Mouse (Mus musculus): ENCODE measurements around the gene AC192777.2. TPM values are rescaled to one million over a fixed set of nuclear protein-coding genes. Genes with fewer than 3 reads are reported as not detected.
"Not testable (repeated sequence)": the region's sequence is repeated elsewhere in the genome, so short reads cannot be mapped to it uniquely, and the experiment has no call there.

The AC192777.2 gene
- polyA plus RNA-seq (2016; fragmentation: Nextera tagmentation; extraction: Ambion mirVana): not detected in 2 replicates

- H3K9ac ChIP-seq; H3K4me1 ChIP-seq (replicated peaks); H3K27ac ChIP-seq (ENCODE audit: poor library complexity, severe bottlenecking); ATAC-seq (ENCODE audit: insufficient number of reproducible peaks, low FRiP score); H3K4me2 ChIP-seq; H3K9me3 ChIP-seq (replicated peaks); H3K36me3 ChIP-seq; H3K4me3 ChIP-seq; H3K27me3 ChIP-seq (replicated peaks): not testable (repeated sequence)
- WGBS: 56% methylated on average over 1 of the region's 1 CpGs
Observed at GRCm38 (mm10) chr17:40095150-40095549, at the start of gene AC192777.2. Gene AC192777.2, plus strand, starts transcription at chr17:40095450.

GRCm38 (mm10) chr17:40116172-40116571 lies 20.9 kb downstream of the AC192777.2 start:
- H3K4me1 ChIP-seq (replicated peaks); H3K27me3 ChIP-seq (replicated peaks); H3K27ac ChIP-seq (ENCODE audit: poor library complexity, severe bottlenecking); H3K9ac ChIP-seq; H3K4me2 ChIP-seq; H3K9me3 ChIP-seq (replicated peaks); H3K4me3 ChIP-seq; ATAC-seq (ENCODE audit: insufficient number of reproducible peaks, low FRiP score); H3K36me3 ChIP-seq: not testable (repeated sequence)
- WGBS: 91% methylated on average over 6 of the region's 6 CpGs

- 49% methylated on average over 4 of the region's 4 CpGs for WGBS
- H3K4me2 ChIP-seq; H3K27ac ChIP-seq (ENCODE audit: poor library complexity, severe bottlenecking); H3K36me3 ChIP-seq; H3K9me3 ChIP-seq (replicated peaks); H3K9ac ChIP-seq; H3K27me3 ChIP-seq (replicated peaks); H3K4me1 ChIP-seq (replicated peaks); ATAC-seq (ENCODE audit: insufficient number of reproducible peaks, low FRiP score); H3K4me3 ChIP-seq: not testable (repeated sequence)
Observed at GRCm38 (mm10) chr17:40116877-40117276, 21.6 kb downstream of the AC192777.2 start.

Small RNA genes within 50 kb of the gene (microRNA-seq; reads per million reads assigned to microRNA genes)
- not detected for gene Gm26376

Other genes with a start within 250 kb of the AC192777.2 start
- not detected in 2 replicates for gene Esp38, start 144.9 kb upstream of the AC192777.2 start, polyA plus RNA-seq (2016; fragmentation: Nextera tagmentation; extraction: Ambion mirVana)
- not detected in 2 replicates for gene Pgk2, start 113.2 kb downstream of the AC192777.2 start, polyA plus RNA-seq (2016; fragmentation: Nextera tagmentation; extraction: Ambion mirVana)
- gene Crisp3, start 146.8 kb downstream of the AC192777.2 start, polyA plus RNA-seq (2016; fragmentation: Nextera tagmentation; extraction: Ambion mirVana): not detected in 2 replicates
- gene Crisp1, start 223.8 kb downstream of the AC192777.2 start, polyA plus RNA-seq (2016; fragmentation: Nextera tagmentation; extraction: Ambion mirVana): not detected in 2 replicates